Mouse (Mus musculus) limb, embryonic 14.5 days (tissue): ENCODE data around the gene Pacrg. TPM values are rescaled to one million over a fixed set of nuclear protein-coding genes. Genes with fewer than 3 reads are reported as not detected.
A peak's percentile ranks its signal among the peaks of the same experiment; 100 is the strongest.

Experiments
- ATAC-seq: fragments of 200-750 bp; cut with Nextera tagmentation; 2 replicates; pipeline ENCODE4 v1.8.0; 2017; ENCODE audit warnings: low read depth, moderate number of reproducible peaks, moderate TSS enrichment; ENCODE audit not compliant: low FRiP score
- DNase-seq: peaks from one replicate; pipeline ENCODE4 v3.0.0-alpha.2; 2015; ENCODE audit warnings: low spot score
- H3K27ac ChIP-seq: fragments of 300-500 bp; sonication (generic); replicated peaks from 2 replicates; pipeline ENCODE4 v1.5.1; 2014; ENCODE audit warnings: low read depth, mild to moderate bottlenecking, low read length, moderate library complexity, mixed read lengths
- H3K27me3 ChIP-seq: fragments of 300-500 bp; sonication (generic); 2 replicates; pipeline ENCODE4 v1.6.1; 2014; ENCODE audit warnings: low read length, mixed read lengths; ENCODE audit not compliant: control insufficient read depth, insufficient read depth
- H3K36me3 ChIP-seq: fragments of 300-500 bp; sonication (generic); 2 replicates; pipeline ENCODE4 v1.6.1; 2014; ENCODE audit warnings: mild to moderate bottlenecking, low read length, moderate library complexity, mixed read lengths; ENCODE audit not compliant: control insufficient read depth, insufficient read depth
- H3K4me1 ChIP-seq: fragments of 300-500 bp; sonication (generic); 2 replicates; pipeline ENCODE4 v1.6.1; 2014; ENCODE audit warnings: antibody characterized with exemption, low read length, mixed read lengths; ENCODE audit not compliant: control insufficient read depth, insufficient read depth
- H3K4me2 ChIP-seq: fragments of 300-500 bp; sonication (generic); replicated peaks from 2 replicates; pipeline ENCODE4 v1.6.1; 2014; ENCODE audit warnings: low read depth, mild to moderate bottlenecking, low read length, moderate library complexity; ENCODE audit not compliant: severe bottlenecking
- H3K4me3 ChIP-seq: fragments of 300-500 bp; sonication (generic); replicated peaks from 2 replicates; pipeline ENCODE4 v1.5.1; 2014; ENCODE audit warnings: low read length
- H3K9ac ChIP-seq: fragments of 300-500 bp; sonication (generic); 2 replicates; pipeline ENCODE4 v1.6.1; 2014; ENCODE audit warnings: mild to moderate bottlenecking, low read depth, low read length, moderate library complexity; ENCODE audit not compliant: severe bottlenecking
- H3K9me3 ChIP-seq: fragments of 300-500 bp; sonication (generic); 2 replicates; pipeline ENCODE4 v1.6.1; 2016; ENCODE audit warnings: low read length; ENCODE audit not compliant: control insufficient read depth
- POLR2A ChIP-seq: fragments of 200-500 bp; IDR thresholded peaks from 2 replicates; pipeline ENCODE4 v1.8.0; 2012; ENCODE audit warnings: inconsistent platforms, mild to moderate bottlenecking, moderate library complexity, borderline replicate concordance; ENCODE audit not compliant: insufficient read depth, insufficient read length; ENCODE audit errors: extremely low read depth
- WGBS: fragments of 180-500 bp; shearing (Covaris S2); extraction: QIAGEN DNeasy Blood & Tissue Kit; methylation state at CpG from one replicate; pipeline ENCODE4 v1.1.7; 2014; 5-methylcytosine and 5-hydroxymethylcytosine counted together
- polyA plus RNA-seq, 2 experiments: library from polyadenylated mRNA; depleted of rRNA in 1 of 2; stranded (reverse) in 1 of 2; unstranded in 1 of 2; fragments of >200 nt; fragmentation: Nextera tagmentation in 1 of 2; extraction: Ambion mirVana in 1 of 2; gene quantifications; 2 replicates each; pipeline versions ENCODE4 v1.2.1 to v1.2.3; 2012 to 2014

The Pacrg gene
- polyA plus RNA-seq, 2 experiments, result 0.99 to 1.3 TPM

DNA sequence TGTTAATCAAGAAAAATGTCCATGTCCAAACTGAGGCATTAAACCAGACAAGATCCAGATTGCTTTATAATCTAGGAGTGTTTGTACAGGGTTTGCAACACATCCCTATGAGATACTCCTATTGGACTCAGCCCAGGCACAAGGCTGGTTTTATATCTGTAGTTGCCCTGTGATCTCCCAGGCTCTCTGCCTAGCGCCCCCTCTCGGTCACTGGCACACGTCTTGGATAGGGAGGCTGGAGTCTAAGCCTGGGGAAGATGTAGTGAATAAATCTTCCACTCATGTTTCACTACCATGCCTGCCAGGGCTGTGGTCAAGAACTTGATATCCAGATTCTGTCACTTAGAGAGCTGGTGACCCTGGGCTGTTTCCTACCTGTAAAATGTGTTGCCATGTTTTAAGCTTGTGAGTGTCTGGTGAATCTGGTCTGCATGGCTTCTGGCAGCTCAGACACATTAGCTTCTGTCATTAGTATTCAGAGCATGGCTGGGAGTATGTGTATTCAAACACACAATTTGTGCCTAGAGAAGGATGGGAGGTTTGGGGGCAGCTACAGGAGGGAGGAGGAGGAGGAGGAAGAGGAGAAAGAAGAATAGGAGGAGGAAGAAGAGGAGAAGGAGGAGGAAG lies 310.7 kb downstream of the Pacrg start:
- TF ChIP-seq POLR2A, result no peak
- Histone ChIP-seq H3K4me2 (no peak overlapping the region), H3K9ac (no peak overlapping the region), H3K27me3 (no peaks in the 10 kb centered on the region), H3K9me3 (no peaks in the 10 kb centered on the region), H3K27ac (no peak overlapping the region), H3K4me3 (no peak overlapping the region), H3K36me3 (no peaks in the 10 kb centered on the region), H3K4me1 (no peaks in the 10 kb centered on the region)
- WGBS, result 72% methylated on average over 3 of the region's 3 CpGs
- no peak for DNase-seq
- ATAC-seq, result no peak

DNA sequence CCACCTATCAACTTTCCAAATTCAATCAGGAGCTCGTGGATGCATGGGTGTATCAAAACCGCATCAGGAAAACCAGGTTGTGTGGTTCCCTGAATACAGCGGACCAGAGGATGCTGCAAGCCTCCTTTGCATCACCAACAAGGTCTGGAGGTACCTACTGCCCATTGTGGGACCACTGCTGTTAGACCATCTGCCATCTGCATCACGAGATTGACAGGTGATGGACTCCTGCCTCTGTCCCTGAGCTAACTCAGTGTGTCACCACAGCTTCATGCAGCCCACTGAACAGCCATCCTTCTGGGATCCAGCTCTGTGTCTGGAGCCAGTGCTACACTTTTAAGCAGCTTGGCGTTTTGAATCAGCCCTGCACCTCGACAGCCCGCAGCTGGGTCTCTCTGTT lies 318.8 kb downstream of the Pacrg start:
- no peak for ATAC-seq
- DNase-seq, result no peak
- TF ChIP-seq POLR2A, result no peak
- H3K36me3 ChIP-seq, result no peaks in the 10 kb centered on the region
- H3K4me2 ChIP-seq, result no peak overlapping the region
- no peaks in the 10 kb centered on the region for H3K9me3 ChIP-seq
- no peak overlapping the region for H3K9ac ChIP-seq
- no peaks in the 10 kb centered on the region for H3K27me3 ChIP-seq
- H3K27ac ChIP-seq, result no peak overlapping the region
- WGBS, result 78% methylated on average over 7 of the region's 7 CpGs
- H3K4me1 ChIP-seq, result peaks cover 10% of the 10 kb centered on the region
- H3K4me3 ChIP-seq, result no peak overlapping the region

DNA sequence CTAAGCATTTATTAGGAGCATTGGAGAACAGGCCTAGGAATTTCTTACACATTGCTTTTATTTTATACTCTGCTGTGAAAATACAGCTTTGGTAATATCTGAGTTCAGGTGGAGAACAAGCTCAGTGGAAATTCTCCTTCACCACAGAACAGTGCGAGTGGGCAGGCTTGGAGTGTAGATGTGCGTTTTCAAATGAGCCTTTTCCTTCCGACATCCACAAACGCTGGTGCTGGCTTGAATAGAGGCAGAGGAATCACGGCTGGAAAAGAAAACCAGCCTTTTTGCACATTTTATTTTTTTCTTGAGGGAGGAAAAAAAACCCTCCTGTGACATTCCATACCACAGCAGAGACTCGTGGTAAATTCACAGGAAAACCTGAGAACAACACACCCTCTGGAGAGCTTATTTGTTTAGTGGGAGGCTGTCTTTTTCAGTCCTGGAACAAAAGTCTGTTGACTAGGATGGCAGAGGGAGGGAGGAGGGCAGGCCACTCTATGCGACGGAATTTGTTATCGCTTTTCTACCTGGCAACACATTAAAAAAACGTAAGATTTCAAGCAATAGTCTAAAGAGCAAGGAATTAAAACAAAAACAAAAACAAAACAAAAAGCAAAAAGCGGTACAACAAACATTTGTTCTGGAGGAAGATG lies 320.5 kb downstream of the Pacrg start:
- Histone ChIP-seq H3K4me3 (no peak overlapping the region), H3K27me3 (no peaks in the 10 kb centered on the region), H3K36me3 (no peaks in the 10 kb centered on the region), H3K9me3 (no peaks in the 10 kb centered on the region), H3K4me2 (0 out of 2 replicates have a peak overlapping the region, but pooled peaks have one; percentile 5), H3K27ac (no peak overlapping the region), H3K4me1 (peaks cover 13% of the 10 kb centered on the region), H3K9ac (no peak overlapping the region)
- DNase-seq (no peak), ATAC-seq (no peak)
- 39% methylated on average over 11 of the region's 11 CpGs for WGBS
- TF ChIP-seq POLR2A, result no peak

DNA sequence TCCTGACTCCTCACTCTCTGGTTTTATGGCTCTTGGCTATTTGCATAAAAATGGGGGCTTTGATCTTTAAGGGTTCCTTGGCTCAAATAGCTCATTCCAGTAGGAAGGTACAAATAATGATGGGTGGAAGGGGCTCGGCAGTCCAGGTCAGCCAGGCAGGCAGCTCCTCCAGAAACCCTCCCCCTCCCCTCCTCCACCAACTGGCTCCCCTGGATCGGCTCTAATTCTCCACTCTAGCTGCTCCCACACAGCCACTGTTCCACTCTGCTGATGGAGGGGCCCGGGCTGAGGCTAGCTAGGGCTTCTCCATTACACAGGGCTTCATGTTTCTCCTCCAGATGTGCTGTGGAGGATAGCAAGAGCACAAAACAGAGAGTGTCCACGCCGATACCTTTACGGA lies 325.3 kb downstream of the Pacrg start:
- TF ChIP-seq POLR2A, result no peak
- Histone ChIP-seq H3K36me3 (no peaks in the 10 kb centered on the region), H3K4me3 (no peak overlapping the region), H3K27me3 (no peaks in the 10 kb centered on the region), H3K9ac (no peak overlapping the region), H3K4me1 (peaks cover 12% of the 10 kb centered on the region), H3K4me2 (no peak overlapping the region), H3K27ac (no peak overlapping the region), H3K9me3 (no peaks in the 10 kb centered on the region)
- ATAC-seq, result no peak
- DNase-seq, result no peak
- WGBS, result 42% methylated on average over 6 of the region's 6 CpGs

DNA sequence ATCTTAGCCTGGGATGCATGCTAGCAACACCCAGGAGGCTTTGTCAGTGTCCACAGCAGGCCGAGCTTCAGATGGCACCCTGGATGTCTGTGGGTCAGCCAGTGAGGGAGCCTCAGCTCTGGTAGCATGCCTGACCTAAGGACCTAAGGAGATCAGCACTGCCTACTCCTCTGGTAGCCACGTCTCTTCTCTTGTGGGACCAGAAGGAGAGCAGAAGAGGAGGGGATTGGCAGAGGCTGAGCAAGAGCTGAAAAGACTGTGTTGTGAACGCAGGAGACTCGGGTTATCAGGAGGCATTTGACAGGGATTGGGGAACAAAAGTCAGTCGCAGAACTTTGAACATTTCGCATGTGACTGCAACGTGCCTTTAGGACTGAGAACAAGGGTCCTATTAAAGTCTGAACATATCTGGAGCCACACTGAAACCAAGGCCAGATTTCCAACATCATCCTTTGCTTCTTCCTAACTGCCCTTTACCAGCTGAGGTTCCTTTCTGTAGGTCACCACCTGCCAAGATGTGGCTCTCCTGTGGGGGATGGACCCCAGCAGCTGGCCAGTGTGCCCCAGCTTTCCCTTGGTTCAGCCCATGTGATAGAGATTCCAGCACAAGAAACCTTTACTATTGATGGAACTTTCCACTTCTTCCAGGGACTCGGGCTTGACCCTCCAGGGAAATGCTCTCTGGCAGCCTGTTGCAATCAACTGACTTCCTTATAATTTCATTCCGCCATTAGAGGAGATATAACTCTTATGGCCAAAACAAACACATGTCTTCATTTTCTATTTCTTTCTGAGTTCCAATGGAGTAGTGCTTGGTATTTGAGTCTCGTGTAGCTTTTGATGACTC lies 329.0 kb downstream of the Pacrg start:
- no peak overlapping the region for H3K4me2 ChIP-seq
- H3K27me3 ChIP-seq, result no peaks in the 10 kb centered on the region
- ATAC-seq, result no peak
- H3K4me1 ChIP-seq, result peaks cover 4% of the 10 kb centered on the region; the same call in 1 of the 2 replicates
- no peaks in the 10 kb centered on the region for H3K36me3 ChIP-seq
- H3K4me3 ChIP-seq, result no peak overlapping the region
- DNase-seq, result no peak
- no peaks in the 10 kb centered on the region for H3K9me3 ChIP-seq
- no peak for TF ChIP-seq POLR2A
- no peak overlapping the region for H3K9ac ChIP-seq
- WGBS, result 80% methylated on average over 10 of the region's 10 CpGs
- no peak overlapping the region for H3K27ac ChIP-seq
